Mouse (Mus musculus) natural killer cell, adult 2 months (primary cell): ENCODE measurements around the gene Rnf144b.

Source experiments
- DNase-seq, 2 experiments: peaks; one replicate each; pipeline ENCODE4 v3.0.0; 2022; ENCODE audit warnings: low spot score in 2 of 2

Gene Rnf144b

GRCm38 (mm10) chr13:47178182-47178581 lies 55.7 kb downstream of the Rnf144b start:
- no peak for DNase-seq

GRCm38 (mm10) chr13:47180776-47181175 lies 58.3 kb downstream of the Rnf144b start:
- no peak for DNase-seq

DNA sequence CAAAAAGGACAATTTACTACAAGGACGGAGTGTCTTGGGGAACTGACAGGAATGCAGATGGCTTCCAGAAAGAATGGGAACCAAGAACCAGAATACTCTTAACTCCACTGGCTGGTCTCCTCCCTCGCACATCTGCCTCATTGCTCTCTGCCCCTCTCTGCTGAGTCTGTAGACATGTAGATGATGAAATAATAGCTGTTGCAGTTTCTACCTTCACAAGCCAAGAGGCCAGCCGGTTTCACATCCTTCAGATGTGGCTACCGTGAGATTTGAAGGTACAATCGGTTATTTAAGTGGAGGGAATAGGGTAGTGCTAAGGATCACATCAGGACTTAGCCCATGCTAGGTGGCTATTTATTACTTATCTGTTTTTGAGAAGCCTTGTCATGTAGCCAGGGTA lies 59.9 kb downstream of the Rnf144b start:
- DNase-seq, result no peak

DNA sequence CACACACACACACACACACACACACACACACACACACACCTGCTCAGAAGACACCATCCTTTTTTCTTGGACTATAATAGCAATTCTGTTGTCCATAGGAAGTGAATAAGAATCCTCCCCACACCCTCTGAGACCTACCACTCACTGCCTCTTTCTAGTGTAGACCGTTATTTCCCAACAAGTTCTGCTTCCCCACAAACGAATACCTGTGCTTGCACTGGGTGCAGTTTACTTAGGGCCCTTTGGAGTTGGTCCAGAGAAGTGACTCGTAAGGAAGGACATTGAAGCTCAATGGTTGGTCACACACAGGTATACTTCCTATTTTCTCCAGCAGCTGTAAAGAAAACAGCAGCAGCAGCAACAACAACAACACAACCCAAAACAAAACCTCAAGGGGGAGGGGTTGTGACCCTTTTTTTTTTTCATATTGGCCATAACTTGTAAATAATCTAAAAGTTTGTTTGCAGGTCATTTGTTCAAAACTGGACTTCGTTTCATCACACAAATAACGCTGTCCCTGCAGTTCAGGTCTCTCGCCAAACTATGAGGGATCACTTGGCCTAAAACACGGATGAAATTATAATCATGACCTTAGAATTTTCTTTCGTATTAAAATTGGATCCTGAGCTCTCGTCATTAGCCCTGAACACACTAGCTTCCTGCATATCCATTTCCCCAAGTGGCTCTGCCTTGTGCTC lies 60.7 kb downstream of the Rnf144b start:
- DNase-seq, result no peak

DNA sequence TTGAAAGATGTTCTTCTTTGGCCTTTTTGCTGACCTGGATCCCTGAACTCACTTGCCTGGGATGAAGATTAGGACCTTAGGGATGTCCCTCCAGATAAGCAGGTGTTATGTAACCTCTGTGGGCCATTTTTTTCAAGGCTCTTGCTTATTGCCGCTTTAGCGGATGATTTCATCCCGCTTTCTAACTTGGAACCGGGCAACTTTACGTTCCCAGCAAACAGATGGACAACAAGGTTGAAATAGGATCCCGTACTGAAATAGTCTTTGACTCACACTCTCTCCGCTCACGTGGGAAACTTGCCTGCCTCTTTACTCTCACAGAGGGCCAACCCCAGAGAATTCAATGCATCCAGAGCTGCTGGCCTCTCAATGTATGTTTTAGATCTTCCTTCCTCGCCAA lies 61.3 kb downstream of the Rnf144b start:
- no peak for DNase-seq

DNA sequence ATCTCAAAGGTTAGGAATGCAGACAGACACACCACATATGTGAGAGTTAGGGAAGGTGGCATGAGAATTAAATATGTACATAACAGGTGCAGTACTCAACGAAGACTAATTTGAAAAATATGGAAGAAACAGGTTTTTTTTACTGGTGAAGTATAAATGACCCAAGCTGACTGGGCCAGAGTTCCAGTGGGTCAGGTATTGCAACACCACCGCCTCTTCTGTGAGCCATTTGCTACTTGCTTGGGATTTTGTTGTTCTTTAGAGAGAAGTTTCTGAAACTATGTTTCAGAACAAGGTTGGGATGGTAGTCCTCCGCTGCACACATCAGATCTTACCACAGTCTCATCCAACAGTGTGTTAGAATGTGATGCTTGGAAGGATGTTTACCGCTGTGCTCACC lies 65.4 kb downstream of the Rnf144b start:
- no peak for DNase-seq

- DNase-seq, result no peak
Observed at GRCm38 (mm10) chr13:47189971-47190370, 67.5 kb downstream of the Rnf144b start.

GRCm38 (mm10) chr13:47192200-47192599 lies 69.7 kb downstream of the Rnf144b start:
- no peak for DNase-seq

DNA sequence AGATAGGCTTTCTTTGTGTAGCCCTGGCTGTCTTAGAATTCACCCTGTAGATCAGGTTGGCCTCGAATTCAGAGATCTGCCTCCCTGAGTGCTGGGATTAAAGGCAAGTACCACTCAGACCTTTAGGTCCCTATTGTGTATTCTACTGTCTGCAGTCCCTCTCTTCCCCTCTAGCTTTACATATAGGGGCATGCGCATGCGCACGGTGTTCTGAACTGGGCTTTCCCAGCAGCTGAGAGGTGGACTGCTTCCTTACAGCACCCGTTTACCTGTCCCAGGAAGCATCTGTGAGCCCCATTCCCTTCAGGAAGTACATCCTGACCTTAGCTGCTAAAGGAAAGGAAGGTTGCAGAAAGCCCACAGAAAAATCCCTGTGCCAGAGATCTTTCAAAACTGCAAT lies 70.3 kb downstream of the Rnf144b start:
- DNase-seq, result no peak

DNA sequence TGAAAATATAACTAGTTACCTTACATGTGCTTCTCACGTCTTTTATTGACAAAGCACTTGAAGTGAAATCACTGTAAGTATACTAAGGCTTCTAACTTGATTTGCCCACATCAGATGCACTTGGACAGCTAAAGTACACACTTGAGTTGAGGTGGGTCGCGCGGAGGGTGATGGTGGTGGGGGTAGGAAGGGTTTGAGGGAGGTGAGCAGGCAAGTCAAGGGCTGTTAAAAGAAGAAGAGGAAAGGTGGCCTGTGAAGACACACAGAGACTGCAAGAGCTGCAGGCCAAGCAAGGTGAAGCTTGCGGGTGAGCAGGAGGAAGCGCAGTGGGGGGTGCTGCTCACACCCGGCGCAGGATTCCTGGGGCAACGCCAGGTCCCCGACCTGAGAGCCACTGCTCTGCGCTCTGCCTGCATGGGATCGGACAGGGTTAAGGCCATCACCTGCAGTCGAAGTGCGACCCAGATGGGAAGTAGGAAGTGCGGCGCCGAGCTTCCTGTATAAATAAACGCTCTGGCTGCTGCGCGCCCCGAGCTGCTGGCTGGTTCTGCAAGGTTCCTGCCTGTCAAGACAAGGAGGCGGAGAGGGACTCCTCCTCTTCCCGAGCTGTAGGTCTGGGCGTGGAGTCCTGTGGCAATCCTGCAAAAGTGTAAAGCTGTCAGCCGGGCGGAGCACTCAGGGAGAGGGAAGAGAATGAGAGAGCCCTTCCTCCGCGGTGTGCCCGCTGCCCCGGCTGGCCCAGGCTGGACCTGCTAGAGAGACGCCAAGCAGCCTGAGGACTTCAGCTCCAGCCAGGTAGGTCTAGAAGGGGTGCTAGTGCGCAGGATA lies 71.1 kb downstream of the Rnf144b start:
- DNase-seq, result no peak

DNA sequence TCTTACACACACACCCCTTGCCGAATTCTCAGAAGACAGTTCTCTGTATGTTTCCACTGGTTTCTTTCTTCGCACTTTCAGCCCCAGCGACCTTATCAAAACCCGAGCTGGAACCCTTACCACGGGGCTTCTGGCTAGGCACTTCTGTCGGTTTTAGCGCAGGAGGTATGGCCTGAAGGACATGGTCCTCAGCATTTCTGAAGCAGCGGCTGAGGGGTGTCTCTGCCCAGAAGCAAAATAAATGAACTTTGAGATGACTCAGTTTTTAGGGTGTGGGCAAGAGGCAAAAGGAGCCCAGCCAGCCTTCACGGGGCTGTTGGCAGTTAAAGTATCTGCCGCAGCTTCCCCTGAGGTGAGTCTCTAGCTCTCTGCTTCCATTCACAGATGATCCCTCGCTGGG lies 72.2 kb downstream of the Rnf144b start:
- no peak for DNase-seq

DNA sequence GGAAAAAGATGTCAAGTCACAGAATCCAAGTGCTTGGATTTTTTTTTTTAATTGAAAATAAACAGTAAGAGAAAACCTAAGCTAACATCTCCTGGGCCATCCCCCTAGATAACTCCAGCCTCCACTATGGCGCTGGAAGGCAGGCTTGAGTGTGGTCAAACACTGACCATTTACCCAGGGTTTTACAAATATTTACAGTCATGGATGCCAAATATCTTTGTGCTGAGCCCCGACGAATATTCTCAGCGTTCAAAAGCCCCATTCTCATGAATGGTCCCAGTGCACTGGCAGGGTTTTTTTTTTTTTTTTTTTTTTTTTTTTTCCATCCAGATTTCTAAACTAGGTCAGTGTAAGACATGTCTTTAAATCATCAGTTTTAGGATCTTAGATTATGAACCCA lies 73.0 kb downstream of the Rnf144b start:
- DNase-seq, result no peak

DNA sequence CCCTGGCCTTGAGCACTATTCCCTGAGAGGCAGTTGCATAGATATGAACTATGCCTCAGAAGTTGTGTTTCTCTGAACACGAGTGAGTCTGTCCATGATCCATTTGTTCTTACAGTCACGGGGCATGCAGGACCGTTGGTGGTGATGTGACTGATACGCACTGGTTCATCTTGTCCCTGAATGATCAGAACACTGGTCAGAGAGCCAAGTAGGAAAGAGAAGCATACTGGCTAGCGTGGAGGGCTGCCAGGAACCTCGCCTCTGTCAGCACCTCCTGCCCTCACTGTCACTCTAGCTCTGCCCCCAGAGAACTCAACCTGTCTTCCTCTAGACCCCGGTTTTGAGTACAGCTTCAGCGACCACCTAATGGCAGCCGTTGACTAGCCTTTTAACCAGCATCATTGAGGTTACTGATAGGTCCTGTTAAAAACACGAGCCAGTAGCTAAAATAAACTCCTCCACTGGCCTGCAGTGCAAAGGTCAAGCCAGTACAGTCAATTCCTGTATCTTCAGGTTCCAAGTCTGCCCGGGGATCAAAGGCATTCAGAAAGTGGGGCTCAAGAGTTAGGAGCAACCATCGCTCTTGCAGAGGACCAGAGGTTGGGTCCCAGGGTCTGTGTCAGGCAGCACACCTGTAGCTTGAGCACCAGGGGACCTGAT lies 77.7 kb downstream of the Rnf144b start:
- no peak for DNase-seq

DNA sequence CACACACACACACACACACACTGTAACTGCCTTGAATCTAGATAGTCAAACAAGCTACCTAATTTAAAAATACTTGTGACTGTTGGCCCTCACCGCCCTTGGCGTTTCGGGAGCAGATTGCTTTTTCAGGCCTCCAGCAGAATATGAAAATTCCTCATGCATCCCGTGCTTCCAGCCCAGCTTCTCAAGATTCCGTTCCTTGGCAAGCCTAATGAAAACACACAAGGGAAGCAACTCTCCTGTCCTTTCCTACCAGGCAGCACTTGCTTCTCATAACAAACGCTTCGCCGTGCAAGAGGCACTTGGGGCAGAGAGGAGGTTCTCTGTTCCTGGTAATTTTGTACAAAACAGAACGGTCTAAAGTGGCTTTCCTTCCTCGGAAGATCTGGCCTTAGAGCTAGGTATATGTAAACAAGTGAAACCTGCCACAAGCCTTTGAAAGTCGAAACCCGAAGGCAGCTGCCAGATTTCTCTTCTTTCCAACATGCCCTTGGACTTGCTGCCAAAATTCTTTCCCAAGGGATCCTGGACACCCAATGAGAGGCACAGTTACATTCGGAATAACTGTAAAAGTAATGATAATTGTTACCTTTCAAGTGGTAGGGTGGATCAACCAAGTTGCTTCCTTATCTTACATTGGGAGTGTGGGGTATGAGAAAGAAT lies 79.6 kb downstream of the Rnf144b start:
- no peak for DNase-seq

DNA sequence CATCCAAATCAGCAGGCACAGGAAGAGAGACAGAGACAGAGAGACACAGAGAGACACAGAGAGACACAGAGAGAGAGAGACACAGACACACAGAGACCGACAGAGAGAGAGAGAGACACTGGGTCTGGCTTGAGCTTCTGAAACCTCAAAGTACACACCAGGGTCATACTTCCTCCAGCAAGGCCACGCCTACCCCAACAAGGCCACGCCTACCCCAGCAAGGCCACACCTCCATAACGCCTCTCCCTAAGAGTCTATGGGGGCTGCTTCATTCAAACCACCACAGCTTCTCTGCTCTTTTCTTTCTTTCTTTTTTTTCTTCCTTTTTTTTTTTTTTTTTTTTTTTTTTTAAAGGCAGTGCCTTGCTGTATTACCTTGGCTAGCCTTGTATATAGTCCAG lies 88.0 kb downstream of the Rnf144b start:
- no peak for DNase-seq

DNA sequence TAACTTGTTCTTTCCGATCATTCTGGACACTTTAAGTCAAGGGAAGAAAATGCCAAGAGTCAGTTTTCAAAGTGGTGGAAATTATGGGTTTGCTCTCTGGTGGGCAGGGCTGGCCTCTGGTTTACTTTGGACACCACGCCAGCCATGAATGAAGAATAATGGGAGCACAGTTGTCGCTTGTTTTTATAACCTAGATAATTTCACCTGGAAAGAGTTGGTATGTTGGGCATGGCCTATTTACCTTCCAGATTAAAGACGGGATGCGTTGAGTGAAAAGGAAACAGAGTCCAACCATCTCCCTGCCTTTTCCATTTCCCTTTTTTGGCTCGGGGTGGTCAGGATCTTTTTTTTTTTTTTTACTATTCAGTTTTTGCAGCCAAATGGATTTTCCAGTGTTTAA lies 88.5 kb downstream of the Rnf144b start:
- no peak for DNase-seq

- no peak for DNase-seq
Observed at GRCm38 (mm10) chr13:47211581-47211980, 89.1 kb downstream of the Rnf144b start.

GRCm38 (mm10) chr13:47213817-47214216 lies 91.4 kb downstream of the Rnf144b start:
- DNase-seq, result no peak

GRCm38 (mm10) chr13:47214895-47215294 lies 92.4 kb downstream of the Rnf144b start:
- no peak for DNase-seq

GRCm38 (mm10) chr13:47215815-47216585 lies 93.5 kb downstream of the Rnf144b start:
- no peak for DNase-seq

DNA sequence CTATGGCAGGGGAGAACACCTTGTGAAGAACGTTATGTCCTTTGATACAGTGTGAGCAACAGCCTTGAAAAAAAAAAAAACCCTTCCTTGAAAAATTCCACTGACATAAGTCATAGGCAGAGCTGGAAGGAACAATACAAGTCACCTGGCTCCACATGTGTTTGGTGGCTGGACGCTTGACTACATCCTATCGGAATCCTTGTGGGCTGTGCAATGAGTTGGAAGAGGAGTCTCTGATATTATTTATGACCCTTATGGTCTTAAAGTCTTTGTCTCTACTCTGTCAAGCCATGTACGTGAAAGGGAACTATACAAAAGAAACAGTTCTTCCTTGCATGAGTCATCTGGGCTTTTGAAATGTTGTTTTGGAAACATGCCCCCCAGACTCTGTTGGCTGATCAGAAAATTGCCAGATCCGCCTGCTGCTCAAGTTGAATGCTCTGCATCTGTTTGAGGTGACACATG lies 94.7 kb downstream of the Rnf144b start:
- no peak for DNase-seq
